Mouse (Mus musculus) inflammation-experienced regulatory T-cells, adult 6 months (primary cell): ENCODE data around the gene Atp6v0b. TPM values are rescaled to one million over a fixed set of nuclear protein-coding genes. Genes with fewer than 3 reads are reported as not detected.

Experiments
- ATAC-seq: one replicate; pipeline ENCODE4 v1.8.0; 2017
- polyA plus RNA-seq, 3 experiments: library from polyadenylated mRNA; unstranded; fragments of 100-300 nt; shearing (Covaris generic); gene quantifications; one replicate each; pipeline ENCODE4 v1.2.1; 2017

The Atp6v0b gene
- polyA plus RNA-seq, 3 experiments from 2014 or later: 75.7 to 115 (median 83.2) TPM

- ATAC-seq: no peak
Observed at GRCm38 (mm10) chr4:117908834-117909453, 21.8 kb upstream of the Atp6v0b start.

GRCm38 (mm10) chr4:117906196-117906595 is 19.1 kb upstream of the Atp6v0b start:
- ATAC-seq: no peak

GRCm38 (mm10) chr4:117904761-117905160 is 17.6 kb upstream of the Atp6v0b start:
- no peak for ATAC-seq

- no peak for ATAC-seq
Observed at GRCm38 (mm10) chr4:117904094-117904493, 17.0 kb upstream of the Atp6v0b start.

GRCm38 (mm10) chr4:117898111-117898510 is 11.0 kb upstream of the Atp6v0b start:
- ATAC-seq: no peak

DNA sequence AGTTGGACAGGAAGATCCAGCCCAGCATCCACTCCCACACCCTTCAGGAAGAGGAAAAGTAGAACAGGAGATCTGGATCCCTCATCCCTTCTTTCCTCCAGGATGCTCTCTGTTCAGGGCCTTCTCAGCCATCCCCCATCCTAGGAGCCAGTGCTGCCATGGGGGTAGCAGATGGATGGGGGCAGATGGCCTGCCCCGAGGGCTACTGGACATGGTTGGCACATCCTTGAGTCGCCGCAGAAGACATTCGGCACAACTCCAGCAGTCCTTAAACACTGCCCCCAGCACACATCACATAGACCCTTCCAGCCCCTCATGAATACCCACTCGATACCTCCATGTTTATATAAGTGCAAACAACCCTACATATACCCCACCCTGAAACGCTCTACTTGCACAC is 8.9 kb upstream of the Atp6v0b start:
- ATAC-seq: no peak

GRCm38 (mm10) chr4:117895339-117895738 is 8.2 kb upstream of the Atp6v0b start:
- ATAC-seq: no peak

DNA sequence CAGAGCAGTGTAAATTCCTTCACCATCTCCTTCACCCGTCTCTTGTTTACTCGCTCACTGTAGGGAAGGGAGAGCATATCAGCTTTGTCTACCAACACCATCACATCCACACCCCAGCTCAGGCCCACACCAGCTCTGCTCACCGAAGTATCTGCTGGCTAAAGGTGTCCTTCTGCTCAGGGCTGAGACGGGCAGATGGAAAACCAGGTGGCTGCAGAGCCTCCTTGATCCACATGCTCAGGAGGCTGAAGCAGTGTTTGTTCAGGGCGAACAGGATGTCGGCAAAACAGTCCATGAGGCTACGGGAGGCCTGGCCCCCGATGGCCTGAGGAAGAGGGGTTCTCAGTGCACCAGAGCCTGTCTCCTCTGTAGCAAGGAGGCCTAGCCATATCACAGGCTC is 7.5 kb upstream of the Atp6v0b start:
- ATAC-seq: no peak

- no peak for ATAC-seq
Observed at GRCm38 (mm10) chr4:117893376-117893775, 6.2 kb upstream of the Atp6v0b start.

GRCm38 (mm10) chr4:117891738-117892161 is 4.6 kb upstream of the Atp6v0b start, which contains the start of gene Dph2:
TSS of gene Dph2 (minus strand) at chr4:117892032.
- peak; percentile 91 for ATAC-seq

DNA sequence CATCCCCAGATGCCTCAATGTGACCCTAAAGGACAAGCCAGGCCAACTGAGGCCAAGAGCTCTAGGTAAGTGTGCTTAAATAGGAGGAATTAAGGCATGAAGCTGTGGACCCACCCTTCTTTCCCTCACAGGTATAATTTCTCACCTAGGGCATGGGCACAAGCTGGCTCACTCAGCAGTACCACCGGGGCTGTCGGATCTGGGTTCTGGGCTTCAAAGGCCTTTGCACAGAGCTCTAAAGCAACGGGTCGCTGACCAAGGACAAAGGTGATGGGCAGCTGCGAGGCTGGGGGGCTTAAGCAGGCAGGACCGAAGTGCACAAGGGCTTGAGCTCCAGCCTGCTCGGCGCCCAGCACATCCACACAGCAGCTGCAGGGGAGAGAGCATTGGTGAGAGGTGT is 3.6 kb upstream of the Atp6v0b start:
- no peak for ATAC-seq

- no peak for ATAC-seq
Observed at GRCm38 (mm10) chr4:117890031-117890430, 2.9 kb upstream of the Atp6v0b start.

DNA sequence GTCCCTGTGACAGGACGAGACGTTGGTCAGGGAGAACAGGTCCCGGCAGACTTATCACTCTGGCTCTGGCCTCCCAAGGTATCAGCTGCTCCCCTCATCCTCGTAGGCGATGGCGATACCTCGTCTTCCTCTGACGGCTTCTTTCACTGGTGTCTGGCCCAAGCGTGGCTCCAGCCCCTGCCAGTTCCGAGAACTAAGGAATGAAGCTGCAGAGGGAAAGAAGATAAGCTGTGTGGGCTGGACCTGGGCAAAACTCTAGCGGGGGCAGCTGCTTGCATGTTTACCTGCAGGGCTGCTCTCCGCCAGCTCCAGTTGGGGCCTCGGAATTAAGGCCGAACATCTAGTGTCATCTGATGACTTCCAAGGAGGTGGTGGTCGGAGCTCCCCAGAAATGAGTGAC is 2.3 kb upstream of the Atp6v0b start:
- ATAC-seq: no peak

GRCm38 (mm10) chr4:117887920-117888319 is 787 bp upstream of the Atp6v0b start:
- ATAC-seq: no peak

DNA sequence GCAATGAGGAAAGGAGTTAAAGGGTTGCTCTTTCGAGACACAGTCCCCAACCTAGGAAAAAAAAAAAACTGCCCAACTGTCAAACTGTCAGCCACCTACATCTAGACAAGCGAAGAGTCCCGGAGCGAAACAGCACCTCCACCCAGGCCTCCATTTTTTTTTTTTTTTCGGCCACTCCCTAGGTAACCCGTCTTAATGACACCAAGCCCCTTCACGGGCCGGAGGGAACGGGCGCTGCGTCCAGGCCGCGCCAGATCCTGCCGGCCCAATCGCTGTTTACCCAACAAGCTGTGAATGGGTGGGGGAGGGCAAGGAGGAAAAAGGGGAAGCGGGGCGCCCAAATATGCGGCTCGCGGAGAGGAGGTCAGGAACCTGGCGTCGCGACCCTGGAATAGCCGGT is 489 bp downstream of the Atp6v0b start:
- ATAC-seq: no peak

GRCm38 (mm10) chr4:117885994-117886393 is 1.1 kb downstream of the Atp6v0b start:
- no peak for ATAC-seq

DNA sequence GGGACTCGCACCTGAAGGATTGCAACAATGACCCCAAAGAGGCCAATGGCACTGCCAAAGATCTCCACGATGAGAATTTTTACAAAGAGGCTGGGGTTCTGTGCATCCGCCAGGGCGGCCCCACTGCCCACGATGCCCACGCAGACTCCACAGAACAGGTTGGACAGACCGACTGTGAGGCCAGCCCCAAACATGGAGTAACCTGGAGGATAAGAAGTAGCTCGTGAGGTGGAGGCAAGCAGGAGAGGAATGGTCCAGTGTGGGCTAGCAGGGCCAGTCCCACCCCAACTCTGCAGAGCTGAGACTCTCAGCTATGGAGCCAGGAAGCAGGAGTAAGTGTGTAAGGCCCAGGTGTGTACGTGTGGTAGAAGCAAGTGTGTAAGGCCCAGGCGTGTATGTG is 2.0 kb downstream of the Atp6v0b start:
- no peak for ATAC-seq

- ATAC-seq: no peak
Observed at GRCm38 (mm10) chr4:117884146-117884545, 3.0 kb downstream of the Atp6v0b start.

DNA sequence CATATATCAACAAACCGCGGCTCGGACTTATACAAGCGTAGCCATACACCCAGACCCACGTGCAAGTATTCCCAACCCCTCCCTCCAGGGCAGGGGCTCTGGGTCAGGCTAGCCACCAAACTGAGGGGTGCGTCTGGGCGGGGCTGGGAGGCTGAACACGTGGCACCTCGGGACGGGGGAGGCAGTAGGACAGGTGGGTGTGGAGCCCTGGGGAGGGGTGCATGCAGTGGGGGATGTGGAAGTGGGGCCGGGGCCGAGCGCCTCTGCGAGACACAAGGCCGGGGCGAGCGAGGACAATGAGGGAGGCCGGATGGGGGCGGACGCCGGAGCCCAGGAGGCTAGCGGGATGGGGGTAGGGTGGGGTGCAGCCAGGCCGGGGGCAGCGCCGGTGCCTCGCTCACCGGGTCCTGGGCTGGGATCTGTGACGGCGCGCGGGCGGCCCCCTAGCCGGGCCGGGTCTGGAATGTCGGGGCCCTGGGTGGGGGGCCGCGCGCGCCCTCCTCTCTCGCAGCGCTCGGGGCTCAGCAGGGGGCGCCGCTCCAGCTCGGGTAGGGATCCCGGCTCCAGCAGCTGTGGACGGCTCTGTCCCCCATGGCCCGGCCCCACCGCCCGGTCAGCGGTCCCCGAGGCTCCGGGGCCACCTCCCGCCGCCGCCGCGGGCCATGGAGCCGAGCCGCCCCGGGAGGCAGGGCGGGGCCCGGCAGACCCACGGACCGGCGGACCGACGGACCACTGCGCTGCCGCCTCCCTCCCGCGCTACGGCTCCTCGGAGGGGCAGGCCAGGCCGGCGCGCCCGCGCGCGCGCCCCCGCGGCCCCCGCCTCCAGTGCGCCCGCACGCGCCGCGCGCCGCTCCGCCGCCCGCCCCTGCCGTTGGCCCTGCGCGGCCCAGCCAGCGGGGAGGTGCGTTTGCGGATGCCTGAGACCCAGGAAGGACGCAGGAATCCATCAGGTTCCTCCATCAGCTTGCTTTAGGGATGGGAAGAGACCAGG is 4.1 kb downstream of the Atp6v0b start, which contains the start of gene B4galt2:
Gene B4galt2, minus strand, starts transcription at position 787 of the 991 bp plus-strand sequence.
- no peak for ATAC-seq

DNA sequence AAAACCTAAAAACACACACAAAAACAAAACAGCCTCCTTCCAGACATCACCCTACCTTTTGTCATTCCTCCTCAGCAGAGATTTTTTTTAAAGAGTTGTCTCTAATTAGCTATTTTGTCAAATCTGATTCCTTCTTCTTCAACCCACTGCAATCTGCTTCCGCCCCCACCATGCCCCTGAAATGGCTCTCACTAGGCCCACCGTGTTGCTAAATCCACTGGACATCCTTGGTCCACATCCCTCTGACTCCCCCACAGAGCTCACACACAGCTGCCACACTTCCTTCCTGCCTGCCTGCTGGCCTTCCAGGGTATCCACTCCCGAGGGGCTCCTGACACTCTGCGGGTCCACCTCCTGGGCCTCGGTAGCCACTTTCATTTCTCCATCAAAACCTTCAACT is 8.4 kb downstream of the Atp6v0b start:
- ATAC-seq: no peak

GRCm38 (mm10) chr4:117878301-117878700 is 8.8 kb downstream of the Atp6v0b start:
- no peak for ATAC-seq

GRCm38 (mm10) chr4:117873615-117874014 is 13.5 kb downstream of the Atp6v0b start:
- no peak for ATAC-seq

- no peak for ATAC-seq
Observed at GRCm38 (mm10) chr4:117872471-117872886, 14.7 kb downstream of the Atp6v0b start, which contains the start of gene Ccdc24. TSS of gene Ccdc24 (minus strand) at chr4:117872557.

DNA sequence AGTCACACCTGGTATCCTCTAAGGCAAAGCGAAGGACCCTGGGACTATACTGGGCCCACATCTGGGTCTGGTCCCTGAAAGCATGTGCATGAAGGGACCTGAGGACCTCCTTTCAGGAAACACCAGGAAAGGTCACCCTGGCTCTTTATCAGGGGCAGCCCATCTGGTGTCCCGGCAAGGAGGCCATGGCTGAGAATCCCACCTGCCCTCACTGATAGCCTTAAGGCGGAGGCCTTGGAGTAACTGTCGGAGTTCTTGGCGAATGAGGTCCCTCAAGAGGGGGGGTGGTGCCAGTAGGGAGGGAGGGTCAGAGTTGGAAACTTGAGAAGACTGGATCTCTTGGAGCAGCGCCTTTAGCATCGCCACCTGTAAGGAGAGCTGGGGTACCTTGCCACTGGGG is 15.3 kb downstream of the Atp6v0b start:
- ATAC-seq: no peak
